Mouse (Mus musculus) lung, embryonic 14.5 days (tissue): Measurements from ENCODE around the gene Ybx1. TPM values are rescaled to one million over a fixed set of nuclear protein-coding genes. Genes with fewer than 3 reads are reported as not detected.

ENCODE experiments used
- ATAC-seq: fragments of 200-750 bp; cut with Nextera tagmentation; 2 replicates; pipeline ENCODE4 v1.8.0; 2017; ENCODE audit warnings: mild to moderate bottlenecking, moderate TSS enrichment, moderate library complexity; ENCODE audit not compliant: insufficient read depth
- DNase-seq: peaks from one replicate; pipeline ENCODE4 v3.0.0-alpha.2; 2015
- H3K27ac ChIP-seq: fragments of 300-500 bp; sonication (generic); 2 replicates; pipeline ENCODE4 v1.5.1; 2014; ENCODE audit warnings: low read depth, mild to moderate bottlenecking, moderate library complexity
- H3K27me3 ChIP-seq: fragments of 300-500 bp; sonication (generic); 2 replicates; pipeline ENCODE4 v1.6.1; 2014; ENCODE audit warnings: low read length, control low read depth; ENCODE audit not compliant: insufficient read depth
- H3K36me3 ChIP-seq: fragments of 300-500 bp; sonication (generic); 2 replicates; pipeline ENCODE4 v1.6.1; 2014; ENCODE audit warnings: control low read depth; ENCODE audit not compliant: insufficient read depth
- H3K4me1 ChIP-seq: fragments of 300-500 bp; sonication (generic); 2 replicates; pipeline ENCODE4 v1.6.1; 2014; ENCODE audit warnings: antibody characterized with exemption, control low read depth; ENCODE audit not compliant: insufficient read depth
- H3K4me2 ChIP-seq: fragments of 300-500 bp; sonication (generic); 2 replicates; pipeline ENCODE4 v1.6.1; 2014; ENCODE audit warnings: mild to moderate bottlenecking
- H3K4me3 ChIP-seq: fragments of 300-500 bp; sonication (generic); 2 replicates; pipeline ENCODE4 v1.5.1; 2014; ENCODE audit warnings: low read depth, low read length
- H3K9ac ChIP-seq: fragments of 300-500 bp; sonication (generic); 2 replicates; pipeline ENCODE4 v1.6.1; 2014
- H3K9me3 ChIP-seq: fragments of 300-500 bp; sonication (generic); 2 replicates; pipeline ENCODE4 v1.6.1; 2016; ENCODE audit warnings: low read depth, low read length, control low read depth
- CTCF ChIP-seq: IDR thresholded peaks from 2 replicates; pipeline ENCODE4 v1.5.1; 2016; ENCODE audit warnings: antibody characterized with exemption, low read depth
- WGBS: fragments of 180-500 bp; shearing (Covaris S2); extraction: QIAGEN DNeasy Blood & Tissue Kit; methylation state at CpG from one replicate; pipeline ENCODE4 v1.1.7; 2014; 5-methylcytosine and 5-hydroxymethylcytosine counted together
- polyA plus RNA-seq: library from polyadenylated mRNA; unstranded; fragments of >200 nt; fragmentation: Nextera tagmentation; extraction: Ambion mirVana; gene quantifications from 2 replicates; pipeline ENCODE4 v1.2.1, GENCODE M21; 2014

The Ybx1 gene
- 880 and 902 TPM in 2 replicates for polyA plus RNA-seq

DNA sequence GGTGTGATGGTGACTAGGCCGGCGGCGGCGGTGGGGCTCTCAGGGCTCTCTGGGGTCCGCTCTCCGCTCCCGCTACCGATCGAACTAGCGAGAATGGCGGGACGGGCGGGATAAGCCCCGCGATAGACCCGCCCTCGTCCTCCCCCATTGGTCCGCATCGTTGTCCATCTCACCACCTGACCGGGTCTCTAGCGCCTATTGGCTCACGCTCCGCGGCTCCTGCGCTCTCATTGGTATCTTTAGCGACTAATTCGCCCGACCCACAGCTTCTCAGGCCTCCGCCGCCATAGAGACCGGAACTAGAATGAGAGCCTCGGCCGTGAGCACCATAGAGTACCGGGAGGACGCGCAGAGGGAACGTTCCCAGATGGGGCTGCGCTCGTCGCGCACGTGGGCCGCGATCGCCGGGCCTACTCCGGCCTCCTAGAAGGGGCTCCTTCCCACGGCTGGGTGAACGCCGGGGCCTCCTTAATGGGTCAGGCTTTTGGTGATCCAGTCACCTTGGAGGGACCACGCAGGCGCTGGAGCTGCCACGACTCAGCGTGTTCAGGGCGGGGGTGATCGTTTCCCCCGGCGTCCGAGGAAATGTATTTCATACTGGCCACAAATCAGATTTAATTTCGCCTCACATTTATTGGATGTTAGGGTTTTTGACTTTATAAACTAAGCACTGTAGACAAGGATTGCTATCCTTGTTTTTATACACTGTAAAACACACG lies at the start of gene Ybx1:
Gene Ybx1, minus strand, starts transcription at position 190 of the 719 bp plus-strand sequence.
- WGBS = under 1% methylated on average over 61 of the region's 61 CpGs
- peak within 1 kb of the TSS; percentile 86 for H3K4me2 ChIP-seq
- peaks cover 18% of the 10 kb centered on the region for H3K36me3 ChIP-seq
- no peaks in the 10 kb centered on the region for H3K27me3 ChIP-seq
- peak; percentile 99 for DNase-seq
- H3K4me3 ChIP-seq = peak within 1 kb of the TSS; percentile 94
- H3K4me1 ChIP-seq = no peaks in the 10 kb centered on the region; the same call in 1 of the 2 replicates
- no peak for TF ChIP-seq CTCF
- H3K9me3 ChIP-seq = no peaks in the 10 kb centered on the region
- peak within 1 kb of the TSS; percentile 94 for H3K27ac ChIP-seq
- peak within 1 kb of the TSS; percentile 92 for H3K9ac ChIP-seq
- ATAC-seq = peak; percentile 100

DNA sequence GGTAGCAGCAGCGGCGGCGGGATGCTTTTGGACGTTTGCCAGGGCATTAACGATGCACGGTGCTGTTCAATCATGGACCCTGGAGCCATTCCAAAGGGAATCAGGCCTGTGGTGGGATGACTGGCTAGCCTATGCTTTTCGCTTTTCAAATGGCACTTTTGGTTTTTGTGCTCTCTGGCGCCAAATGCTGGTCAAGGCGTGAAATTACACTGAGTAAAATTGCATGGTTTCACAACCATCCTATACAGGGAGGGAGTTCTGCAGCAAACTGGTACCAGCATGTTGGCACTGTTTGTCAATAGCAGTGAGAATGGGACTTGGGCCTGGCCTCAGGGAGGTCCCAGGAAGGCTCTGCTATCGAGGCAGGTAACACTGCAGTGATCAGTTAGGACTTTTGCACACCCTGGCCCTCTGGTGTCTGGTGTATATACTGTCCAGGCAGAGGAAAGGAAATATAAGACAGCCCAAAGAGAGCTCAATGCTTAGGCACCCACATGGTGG lies 44.5 kb upstream of the Ybx1 start:
- Histone ChIP-seq H3K4me1 (no peaks in the 10 kb centered on the region), H3K9me3 (no peaks in the 10 kb centered on the region), H3K27ac (no peak overlapping the region), H3K4me3 (no peak overlapping the region), H3K4me2 (peak overlapping the region; percentile 43; the same call in 1 of the 2 replicates), H3K9ac (no peak overlapping the region), H3K36me3 (no peaks in the 10 kb centered on the region), H3K27me3 (no peaks in the 10 kb centered on the region)
- peak; percentile 75 for ATAC-seq
- peak; percentile 86 for DNase-seq
- WGBS = under 1% methylated on average over 10 of the region's 10 CpGs
- TF ChIP-seq CTCF = peak; percentile 86

DNA sequence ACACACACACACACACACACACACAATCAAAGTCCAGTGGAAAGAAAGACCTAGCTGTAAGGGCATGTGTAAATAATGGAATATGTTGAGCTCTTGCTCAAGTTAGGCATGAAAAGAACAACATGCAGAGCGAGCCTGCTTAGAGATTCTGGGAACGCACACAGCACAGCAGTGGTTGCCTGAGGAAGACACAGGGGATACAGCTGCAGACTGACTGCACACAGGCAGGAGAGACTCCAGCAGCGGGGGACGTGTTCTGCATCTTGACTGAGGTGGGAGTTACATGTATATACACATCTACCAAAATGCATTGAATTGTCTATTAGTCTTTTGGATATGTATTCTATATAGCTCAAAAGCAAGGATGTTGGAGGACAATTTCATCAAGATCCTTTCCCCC lies 44.0 kb upstream of the Ybx1 start:
- ATAC-seq = peak; percentile 28; the same call in 1 of the 2 replicates
- Histone ChIP-seq H3K27ac (no peak overlapping the region), H3K9me3 (no peaks in the 10 kb centered on the region), H3K4me1 (no peaks in the 10 kb centered on the region), H3K9ac (no peak overlapping the region), H3K4me3 (no peak overlapping the region), H3K27me3 (no peaks in the 10 kb centered on the region), H3K4me2 (peak overlapping the region; percentile 43; the same call in 1 of the 2 replicates), H3K36me3 (no peaks in the 10 kb centered on the region)
- WGBS = 45% methylated on average over 4 of the region's 4 CpGs
- no peak for DNase-seq
- no peak for TF ChIP-seq CTCF

DNA sequence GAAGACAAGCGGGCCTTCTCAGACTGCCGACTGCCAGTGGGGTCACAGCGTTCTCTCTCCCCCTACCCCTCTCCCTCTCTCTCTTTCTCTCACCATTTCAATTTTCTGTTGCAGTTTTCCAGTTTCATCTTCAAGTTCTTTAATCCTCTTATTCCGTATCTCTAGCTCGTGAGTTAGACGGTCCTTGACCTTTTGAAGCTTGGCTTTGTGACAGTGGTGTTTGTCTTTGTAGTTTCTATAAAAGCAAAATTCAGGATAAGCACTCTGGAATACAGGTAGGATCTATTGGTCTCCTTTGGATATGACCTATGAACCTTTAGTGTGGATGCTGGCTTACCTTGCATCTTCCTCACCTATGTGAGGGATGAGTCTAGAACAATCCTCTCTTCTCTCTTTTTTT lies 39.1 kb upstream of the Ybx1 start:
- Histone ChIP-seq H3K4me1 (no peaks in the 10 kb centered on the region), H3K9me3 (no peaks in the 10 kb centered on the region), H3K36me3 (no peaks in the 10 kb centered on the region), H3K9ac (no peak overlapping the region), H3K27ac (no peak overlapping the region), H3K4me2 (no peak overlapping the region), H3K27me3 (no peaks in the 10 kb centered on the region), H3K4me3 (no peak overlapping the region)
- no peak for DNase-seq
- ATAC-seq = no peak
- 81% methylated on average over 6 of the region's 6 CpGs for WGBS
- no peak for TF ChIP-seq CTCF

DNA sequence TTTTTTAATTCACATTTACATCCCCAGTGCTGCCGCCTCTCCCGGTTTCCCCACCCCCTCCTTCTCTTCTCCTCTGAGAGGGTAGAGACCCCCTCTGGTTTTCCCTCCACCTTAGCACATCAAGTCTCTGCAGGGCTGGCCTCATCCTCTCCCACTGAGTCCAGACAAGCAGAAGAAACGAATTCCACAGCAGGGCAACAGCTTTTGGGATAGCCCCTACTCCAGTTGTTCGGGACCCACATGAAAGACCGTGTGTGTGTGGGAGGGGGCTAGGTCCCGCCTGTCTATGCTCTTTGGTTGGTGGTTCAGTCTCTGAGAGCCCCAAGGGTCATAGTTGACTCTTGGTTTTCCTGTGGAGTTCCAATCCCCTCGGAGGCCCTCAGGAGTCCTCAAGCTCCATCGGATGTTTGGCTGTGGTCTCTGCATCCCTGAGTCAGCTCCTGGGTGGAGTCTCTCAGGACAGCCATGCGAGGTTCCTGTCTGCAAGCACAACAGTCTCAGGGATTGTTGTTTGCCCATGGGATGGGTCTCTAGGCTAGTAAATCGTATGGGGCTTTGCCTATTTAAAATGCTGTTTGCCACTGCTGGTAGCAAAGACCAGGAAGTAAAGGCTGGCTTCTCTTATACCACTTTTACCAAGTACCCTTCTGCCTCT lies 26.6 kb upstream of the Ybx1 start:
- no peak for TF ChIP-seq CTCF
- peak overlapping the region; percentile 99 for H3K4me2 ChIP-seq
- WGBS = 24% methylated on average over 10 of the region's 10 CpGs

DNA sequence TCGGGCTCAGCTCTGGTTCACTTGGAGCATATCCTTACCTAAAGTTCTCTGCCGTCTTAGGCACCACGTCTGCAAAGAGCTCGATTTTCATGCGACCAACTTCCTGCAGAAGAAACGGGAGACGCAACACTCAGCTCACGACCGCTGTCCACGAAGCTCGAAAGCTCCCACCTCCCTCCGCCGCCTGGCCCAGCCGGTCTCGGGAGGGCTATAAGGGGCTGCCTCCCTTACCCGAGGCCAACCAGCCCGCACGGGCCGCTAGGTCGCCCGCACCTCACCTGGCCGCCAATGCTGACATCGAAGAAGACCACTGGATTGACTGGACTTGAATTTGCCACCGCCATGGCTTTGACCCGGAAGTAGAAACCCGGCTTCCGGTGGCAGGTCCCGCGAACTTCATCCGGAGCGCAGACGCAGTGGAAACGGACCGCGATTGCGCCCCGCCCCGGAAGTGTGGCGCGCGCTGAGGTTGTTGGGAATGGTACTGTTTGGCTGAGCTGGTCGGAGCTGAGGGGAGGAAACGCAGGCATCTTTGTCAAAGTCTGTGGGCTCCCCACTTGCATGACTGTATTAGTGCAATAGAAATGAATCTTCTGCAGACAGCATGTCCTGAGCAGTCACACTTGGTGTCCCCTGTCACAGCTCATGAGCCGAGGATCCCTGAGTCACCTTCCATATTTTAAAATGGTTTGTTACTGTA lies 25.9 kb upstream of the Ybx1 start, which contains the start of gene Ppih:
Gene Ppih, minus strand, starts transcription at position 416 of the 700 bp plus-strand sequence.
- Histone ChIP-seq H3K4me3 (peak within 1 kb of the TSS; percentile 72), H3K27ac (peak within 1 kb of the TSS; percentile 76), H3K9ac (peak within 1 kb of the TSS; percentile 65), H3K4me2 (peak within 1 kb of the TSS; percentile 99), H3K4me1 (peaks cover 5% of the 10 kb centered on the region; the same call in 1 of the 2 replicates), H3K27me3 (0 out of 2 replicates have a peak, but pooled peaks cover 2% of the 10 kb centered on the region), H3K36me3 (peaks cover 28% of the 10 kb centered on the region), H3K9me3 (no peaks in the 10 kb centered on the region)
- peak; percentile 99 for ATAC-seq
- WGBS = under 1% methylated on average over 44 of the region's 44 CpGs
- peak; percentile 98 for DNase-seq
- TF ChIP-seq CTCF = no peak

More for the DNA sequence above, 26.6 kb upstream of the Ybx1 start:
- no peaks in the 10 kb centered on the region for H3K9me3 ChIP-seq
- DNase-seq = peak; percentile 5
- peaks cover 5% of the 10 kb centered on the region; the same call in 1 of the 2 replicates for H3K4me1 ChIP-seq
- peak overlapping the region; percentile 76 for H3K27ac ChIP-seq
- ATAC-seq = peak; percentile 62
- H3K9ac ChIP-seq = peak overlapping the region; percentile 47; the same call in 1 of the 2 replicates
- H3K36me3 ChIP-seq = peaks cover 20% of the 10 kb centered on the region
- H3K4me3 ChIP-seq = peak overlapping the region; percentile 72
- H3K27me3 ChIP-seq = 0 out of 2 replicates have a peak, but pooled peaks cover 2% of the 10 kb centered on the region
